ENCODE assay signal across 8 mouse cellular contexts in genomic region chr6:94282301-94283241, GRCm38 (mm10). TPM values are rescaled to one million over a fixed set of nuclear protein-coding genes. Genes with fewer than 3 reads are reported as not detected.
A peak's percentile ranks its signal among the peaks of the same experiment; 100 is the strongest.
DNase-seq lines count a peak whose midpoint lies in the region; ATAC-seq lines count a peak whose summit lies in the region.

No protein-coding gene starts in this region.

- H3K27ac ChIP-seq in midbrain, embryonic 12.5 days (replicated peaks): peak overlapping the region; percentile 93

- peaks cover 11% of the 10 kb centered on the region for H3K27me3 ChIP-seq in midbrain, embryonic 12.5 days

- peaks cover 29% of the 10 kb centered on the region for H3K4me1 ChIP-seq in midbrain, embryonic 12.5 days

- peak; percentile 1 for DNase-seq in CD4-positive, CD25-positive, alpha-beta regulatory T cell, adult 2 months (ENCODE audit: low read depth, low spot score)
- peak; percentile 28 to 41 for DNase-seq in adrenal gland, adult 18-20 months (ENCODE audit: low spot score in 2 of 2)
- DNase-seq in embryo, embryonic 9.5 days (ENCODE audit: extremely low spot score): peak; percentile 55
- DNase-seq in heart, postnatal 10 days: peak; percentile 59 to 60
- peak; percentile 49 to 65 for DNase-seq in kidney, postnatal 4 days
- DNase-seq in thymus, postnatal 36 days: peak; percentile 3 to 10

- under 1% methylated on average over 55 of the region's 55 CpGs for WGBS in midbrain, embryonic 12.5 days

- no peaks in the 10 kb centered on the region for H3K9me3 ChIP-seq in midbrain, embryonic 12.5 days

- no peaks in the 10 kb centered on the region for H3K36me3 ChIP-seq in midbrain, embryonic 12.5 days

- H3K9ac ChIP-seq in midbrain, embryonic 12.5 days (replicated peaks): peak overlapping the region; percentile 80

- intact Hi-C loops in heart, postnatal 10 days (cut with DNase I): loop anchor here (2.0 to 5.0 kb wide), 4 partner anchors 55 to 202 kb away; no protein-coding TSS in a partner anchor

- H3K4me3 ChIP-seq in midbrain, embryonic 12.5 days: peak overlapping the region; percentile 79

- peak overlapping the region; percentile 96 for H3K4me2 ChIP-seq in midbrain, embryonic 12.5 days (replicated peaks)

- no peak for ATAC-seq in CD4-positive, CD25-positive, alpha-beta regulatory T cell, adult 4 months
- 0 out of 2 replicates have a peak, but pooled peaks have one; percentile 7 for ATAC-seq in midbrain, embryonic 12.5 days (ENCODE audit: low FRiP score, low read depth)

RNA-seq across cellular contexts. Expression of gene Magi1, which starts 1.1 kb away (rescaled TPM):
- under 1 TPM; 0.08 to 0.54 TPM for polyA plus RNA-seq in CD4-positive, CD25-positive, alpha-beta regulatory T cell, adult 4 months (2017; shearing (Covaris generic))
- 10 to 100 TPM; 12.5 to 27.9 TPM for total RNA-seq in adrenal gland, adult 18-20 months (2021)
- total RNA-seq in heart, postnatal 10 days (2021): 10 to 100 TPM; 28.5 to 28.7 TPM
- 45.1 and 45.7 TPM in 2 replicates for polyA plus RNA-seq in midbrain, embryonic 12.5 days (2016; fragmentation: Nextera tagmentation; extraction: Ambion mirVana)

Comparison
In these comparisons a context has a peak if more than half of its experiments do, and no peak if none do; other contexts are left out.
1. DNase-seq: peak in every context shown above with its lines; median percentile 60 in heart, postnatal 10 days; 57 in kidney, postnatal 4 days; 55 in embryo, embryonic 9.5 days; 34 in adrenal gland, adult 18-20 months; 6 in thymus, postnatal 36 days; 1 in CD4-positive, CD25-positive, alpha-beta regulatory T cell, adult 2 months.